Mouse (Mus musculus) liver, embryonic 14.5 days (tissue): ENCODE measurements at regions not wholly inside any gene's neighbourhood (a gene's known extent, or its start where the extent isn't known, plus 50 kb on each side); places are given as distances from the start of the nearest gene placed in this dataset.

ENCODE experiments used
- CTCF ChIP-seq: IDR thresholded peaks from 2 replicates; pipeline ENCODE4 v1.5.1; 2016; ENCODE audit warnings: antibody characterized with exemption, low read depth, control low read depth
- EP300 ChIP-seq: IDR thresholded peaks from 2 replicates; pipeline ENCODE4 v1.6.1; 2016; ENCODE audit warnings: antibody characterized with exemption, low read depth

- TF ChIP-seq CTCF = no peak
- TF ChIP-seq EP300 = no peak
These were observed 351.5 kb downstream of the Slc6a15 start for GRCm38 (mm10) chr10:103718998-103719662.
